Mouse (Mus musculus) spleen, adult 2 months (tissue): ENCODE measurements around the gene Hbb-bs.

Experiments used
- CTCF ChIP-seq: fragments of 200-500 bp; IDR thresholded peaks from 2 replicates; pipeline ENCODE4 v1.5.1; 2011; ENCODE audit warnings: mild to moderate bottlenecking, inconsistent platforms; ENCODE audit not compliant: insufficient read depth, insufficient read length, insufficient replicate concordance; ENCODE audit errors: extremely low read depth
- POLR2A ChIP-seq: fragments of 200-500 bp; IDR thresholded peaks from 2 replicates; pipeline ENCODE4 v1.6.1; 2011; ENCODE audit warnings: low read depth, low read length, inconsistent platforms

DNA sequence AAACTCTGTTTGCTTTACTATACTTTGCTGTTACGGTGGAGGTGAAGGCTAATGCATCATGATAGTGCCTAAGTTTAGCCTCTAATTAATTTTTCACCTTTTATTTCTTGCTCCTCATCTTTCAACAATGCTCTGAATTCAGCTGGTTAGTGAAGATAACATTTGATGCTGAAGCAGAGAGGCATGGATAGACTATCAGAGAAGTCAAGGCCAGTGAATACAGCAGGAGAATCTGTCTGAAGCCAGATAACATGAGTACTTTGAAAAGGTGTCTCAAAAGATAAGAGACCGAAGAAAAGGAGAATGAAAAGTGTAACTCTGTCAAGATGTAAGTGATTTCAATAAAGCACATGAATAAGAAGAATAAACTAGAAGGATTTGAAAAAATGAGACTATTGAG, 49.2 kb upstream of the Hbb-bs start:
- TF ChIP-seq POLR2A (no peak), CTCF (no peak)
